Mouse (Mus musculus): ENCODE data around the gene Sec16a. TPM values are rescaled to one million over a fixed set of nuclear protein-coding genes. Genes with fewer than 3 reads are reported as not detected.

Sec16a gene
- total RNA-seq, 2 experiments from 2014 or later, result 31.1 to 43.9 TPM

- peak; percentile 74 for ATAC-seq (ENCODE audit: poor library complexity, severe bottlenecking)
Measured at GRCm38 (mm10) chr2:26474789-26475504, 29.9 kb upstream of the Sec16a start.

GRCm38 (mm10) chr2:26472312-26473090, 27.5 kb upstream of the Sec16a start:
- peak; percentile 35 for ATAC-seq (ENCODE audit: poor library complexity, severe bottlenecking)

- ATAC-seq (ENCODE audit: poor library complexity, severe bottlenecking), result no peak
Measured at GRCm38 (mm10) chr2:26471652-26472285, 26.8 kb upstream of the Sec16a start.

- no peak for ATAC-seq (ENCODE audit: poor library complexity, severe bottlenecking)
Measured at GRCm38 (mm10) chr2:26470967-26471366, 26.0 kb upstream of the Sec16a start.

GRCm38 (mm10) chr2:26468376-26468775, 23.4 kb upstream of the Sec16a start:
- ATAC-seq (ENCODE audit: poor library complexity, severe bottlenecking), result no peak

GRCm38 (mm10) chr2:26463412-26463811, 18.4 kb upstream of the Sec16a start:
- no peak for ATAC-seq (ENCODE audit: poor library complexity, severe bottlenecking)

GRCm38 (mm10) chr2:26462980-26463379, 18.0 kb upstream of the Sec16a start:
- no peak for ATAC-seq (ENCODE audit: poor library complexity, severe bottlenecking)

- no peak for ATAC-seq (ENCODE audit: poor library complexity, severe bottlenecking)
Measured at GRCm38 (mm10) chr2:26461667-26462066, 16.7 kb upstream of the Sec16a start.

GRCm38 (mm10) chr2:26460837-26461236, 15.8 kb upstream of the Sec16a start:
- ATAC-seq (ENCODE audit: poor library complexity, severe bottlenecking), result no peak

GRCm38 (mm10) chr2:26460097-26460646, 15.2 kb upstream of the Sec16a start:
- no peak for ATAC-seq (ENCODE audit: poor library complexity, severe bottlenecking)

- ATAC-seq (ENCODE audit: poor library complexity, severe bottlenecking), result no peak
Measured at GRCm38 (mm10) chr2:26459478-26459877, 14.5 kb upstream of the Sec16a start.

GRCm38 (mm10) chr2:26458402-26459124, 13.5 kb upstream of the Sec16a start:
- no peak for ATAC-seq (ENCODE audit: poor library complexity, severe bottlenecking)

GRCm38 (mm10) chr2:26449121-26450060, 4.4 kb upstream of the Sec16a start:
- ATAC-seq (ENCODE audit: poor library complexity, severe bottlenecking), result no peak

GRCm38 (mm10) chr2:26447451-26447850, 2.4 kb upstream of the Sec16a start:
- ATAC-seq (ENCODE audit: poor library complexity, severe bottlenecking), result no peak

GRCm38 (mm10) chr2:26446671-26447070, 1.7 kb upstream of the Sec16a start:
- ATAC-seq (ENCODE audit: poor library complexity, severe bottlenecking), result no peak

- peak; percentile 65 for ATAC-seq (ENCODE audit: poor library complexity, severe bottlenecking)
Measured at GRCm38 (mm10) chr2:26445666-26446445, 840 bp upstream of the Sec16a start.

- no peak for ATAC-seq (ENCODE audit: poor library complexity, severe bottlenecking)
Measured at GRCm38 (mm10) chr2:26444368-26444767, 648 bp downstream of the Sec16a start.

- ATAC-seq (ENCODE audit: poor library complexity, severe bottlenecking), result no peak
Measured at GRCm38 (mm10) chr2:26443876-26444275, 1.1 kb downstream of the Sec16a start.

- no peak for ATAC-seq (ENCODE audit: poor library complexity, severe bottlenecking)
Measured at GRCm38 (mm10) chr2:26442843-26443242, 2.2 kb downstream of the Sec16a start.
